Mouse (Mus musculus) monocyte, adult 5-6 weeks (primary cell): Measurements from ENCODE around the gene Sdk2. TPM values are rescaled to one million over a fixed set of nuclear protein-coding genes. Genes with fewer than 3 reads are reported as not detected.

Experiments used
- ATAC-seq: fragments of 153-309, 156-312 bp; replicated peaks from 2 replicates; pipeline ENCODE4 v1.8.0; 2017; ENCODE audit warnings: mild to moderate bottlenecking; ENCODE audit not compliant: low TSS enrichment, insufficient number of reproducible peaks, severe bottlenecking, poor library complexity, low FRiP score
- total RNA-seq: library from RNA; stranded (forward); fragments of 200-1000, 200-491, 200-594 nt; gene quantifications from 3 replicates; pipeline ENCODE4 v1.2.3, GENCODE M21; 2017

Gene Sdk2
- total RNA-seq, 1 experiment from 2014 or later: 0.19 TPM

- no peak for ATAC-seq
Measured at GRCm38 (mm10) chr11:113739213-113739612, 327.6 kb downstream of the Sdk2 start.

DNA sequence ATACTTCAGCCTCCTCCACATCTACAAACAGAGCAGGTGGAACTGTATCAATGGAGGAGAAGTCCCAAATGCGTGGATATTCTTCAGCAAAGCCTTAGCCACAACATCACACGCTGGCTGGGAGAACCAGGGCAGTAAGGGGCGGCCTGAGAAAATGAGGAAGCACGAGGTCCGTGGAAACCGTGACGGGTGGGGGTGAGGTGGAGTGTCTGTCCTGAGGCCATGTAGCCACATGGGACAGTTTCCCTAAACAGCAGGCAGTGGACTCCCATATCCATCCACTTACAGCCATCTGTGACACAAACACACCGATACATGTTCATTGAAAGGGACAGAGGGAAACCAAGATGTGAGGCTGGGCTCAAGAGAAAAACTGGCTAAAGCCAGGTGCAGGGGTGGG lies 328.9 kb downstream of the Sdk2 start:
- peak; percentile 71 for ATAC-seq

DNA sequence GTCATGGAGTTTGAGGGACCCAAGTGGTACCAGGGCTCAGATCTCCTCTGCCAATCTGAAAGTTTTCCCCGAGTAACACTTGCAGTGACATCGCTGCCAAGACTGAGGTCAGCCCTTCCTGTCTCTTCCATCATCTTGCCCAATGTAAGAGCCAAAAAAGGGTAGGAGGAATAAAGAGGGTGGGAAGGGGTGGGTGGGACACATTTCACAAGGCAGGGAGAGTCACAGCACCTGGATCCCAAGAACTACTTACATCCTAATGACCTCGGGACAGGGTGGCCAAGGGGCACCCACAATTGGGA lies 329.3 kb downstream of the Sdk2 start:
- no peak for ATAC-seq

DNA sequence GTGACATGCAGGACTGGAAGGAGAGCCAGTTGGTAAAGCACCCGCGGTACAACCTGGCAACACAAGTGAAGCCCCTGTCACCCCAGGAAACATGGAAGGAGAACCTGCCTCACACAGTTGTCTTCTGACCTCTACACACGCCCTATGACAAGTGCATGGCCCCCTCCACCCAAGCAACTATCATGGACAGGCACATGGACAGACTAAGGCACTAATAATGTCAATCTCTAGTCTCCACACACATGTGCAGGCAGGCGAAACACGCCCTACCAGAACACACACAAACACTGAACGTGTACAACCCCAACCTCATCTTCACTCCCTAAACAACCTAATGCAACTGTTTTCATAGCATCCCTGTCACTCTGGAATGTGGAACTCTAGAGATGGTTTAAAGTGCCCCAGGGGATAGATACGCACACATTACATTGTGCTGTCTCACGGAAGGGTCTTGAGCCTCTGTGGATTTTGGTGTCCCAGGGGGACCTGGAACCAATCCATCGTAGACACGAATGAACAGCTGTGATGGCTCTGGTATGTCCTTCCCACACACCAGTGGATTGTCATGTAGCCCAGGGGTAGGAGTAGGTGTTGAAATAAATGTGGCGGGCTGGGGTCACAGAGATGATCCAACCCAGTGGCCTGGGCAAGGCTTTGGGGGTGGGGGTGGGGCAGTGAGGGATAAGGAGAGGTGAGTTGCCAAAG lies 329.8 kb downstream of the Sdk2 start:
- no peak for ATAC-seq

GRCm38 (mm10) chr11:113735151-113735550 lies 331.7 kb downstream of the Sdk2 start:
- ATAC-seq: no peak

- ATAC-seq: peak; percentile 72
Measured at GRCm38 (mm10) chr11:113733631-113734364, 333.0 kb downstream of the Sdk2 start.

- ATAC-seq: no peak
Measured at GRCm38 (mm10) chr11:113731945-113732612, 334.8 kb downstream of the Sdk2 start.

DNA sequence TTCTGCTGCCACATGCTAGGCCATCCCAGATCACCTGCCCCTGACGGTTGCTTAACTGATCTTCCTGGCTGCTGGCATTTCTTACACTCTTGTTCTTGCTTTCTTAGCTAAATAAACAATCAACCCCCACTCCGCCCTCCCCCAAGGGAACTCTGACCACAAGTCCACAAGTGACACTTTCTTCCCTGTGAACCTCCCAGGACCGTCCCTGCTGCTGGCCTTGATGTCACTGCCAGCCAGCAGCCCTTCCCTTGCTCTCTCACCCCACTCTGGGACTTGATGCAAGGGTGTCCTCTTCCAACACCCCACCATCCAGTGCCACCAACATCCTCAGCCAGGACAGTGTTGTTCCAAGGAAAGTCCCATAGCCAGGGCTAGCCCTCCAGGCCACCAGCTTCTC lies 336.0 kb downstream of the Sdk2 start:
- ATAC-seq: no peak

DNA sequence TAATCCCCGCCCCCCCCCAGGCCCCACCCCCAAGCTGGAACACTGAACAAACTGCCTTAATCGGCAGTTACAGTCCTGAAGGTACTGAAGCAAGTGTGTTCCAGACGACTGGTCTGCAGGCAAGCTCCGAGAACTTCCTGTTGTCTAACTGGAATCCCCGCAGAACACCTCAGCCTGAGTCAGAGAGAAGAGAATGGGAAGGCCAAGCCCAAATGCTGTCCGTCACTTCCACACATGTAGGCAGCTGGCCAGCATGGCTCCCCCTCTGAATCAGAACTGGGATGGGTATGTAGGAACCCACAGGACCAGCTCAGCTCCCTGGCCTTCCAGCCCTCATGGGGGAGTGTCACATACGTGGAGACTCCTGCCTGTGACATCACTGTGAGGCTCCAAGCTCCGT lies 336.9 kb downstream of the Sdk2 start:
- no peak for ATAC-seq

- no peak for ATAC-seq
Measured at GRCm38 (mm10) chr11:113729239-113729638, 337.6 kb downstream of the Sdk2 start.

DNA sequence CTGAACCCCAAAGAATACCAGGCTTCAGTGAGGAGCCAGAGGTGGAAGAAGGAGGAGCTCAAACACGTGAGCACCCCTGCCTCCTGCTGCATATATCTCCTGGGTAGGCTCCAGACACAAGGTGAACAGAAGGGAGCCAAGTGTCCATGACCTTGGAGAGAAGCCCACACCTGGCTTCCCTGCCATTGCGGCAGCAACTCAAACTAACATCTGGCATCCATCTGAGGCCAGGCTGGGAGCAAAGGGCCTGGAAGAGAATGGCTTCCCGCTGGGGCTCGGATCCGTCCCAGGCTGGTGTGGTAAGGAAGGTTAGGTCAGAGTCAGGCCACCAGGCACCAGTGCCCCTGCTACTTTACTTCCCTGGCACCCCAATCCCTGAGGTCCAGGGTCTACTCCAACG lies 338.9 kb downstream of the Sdk2 start:
- no peak for ATAC-seq

DNA sequence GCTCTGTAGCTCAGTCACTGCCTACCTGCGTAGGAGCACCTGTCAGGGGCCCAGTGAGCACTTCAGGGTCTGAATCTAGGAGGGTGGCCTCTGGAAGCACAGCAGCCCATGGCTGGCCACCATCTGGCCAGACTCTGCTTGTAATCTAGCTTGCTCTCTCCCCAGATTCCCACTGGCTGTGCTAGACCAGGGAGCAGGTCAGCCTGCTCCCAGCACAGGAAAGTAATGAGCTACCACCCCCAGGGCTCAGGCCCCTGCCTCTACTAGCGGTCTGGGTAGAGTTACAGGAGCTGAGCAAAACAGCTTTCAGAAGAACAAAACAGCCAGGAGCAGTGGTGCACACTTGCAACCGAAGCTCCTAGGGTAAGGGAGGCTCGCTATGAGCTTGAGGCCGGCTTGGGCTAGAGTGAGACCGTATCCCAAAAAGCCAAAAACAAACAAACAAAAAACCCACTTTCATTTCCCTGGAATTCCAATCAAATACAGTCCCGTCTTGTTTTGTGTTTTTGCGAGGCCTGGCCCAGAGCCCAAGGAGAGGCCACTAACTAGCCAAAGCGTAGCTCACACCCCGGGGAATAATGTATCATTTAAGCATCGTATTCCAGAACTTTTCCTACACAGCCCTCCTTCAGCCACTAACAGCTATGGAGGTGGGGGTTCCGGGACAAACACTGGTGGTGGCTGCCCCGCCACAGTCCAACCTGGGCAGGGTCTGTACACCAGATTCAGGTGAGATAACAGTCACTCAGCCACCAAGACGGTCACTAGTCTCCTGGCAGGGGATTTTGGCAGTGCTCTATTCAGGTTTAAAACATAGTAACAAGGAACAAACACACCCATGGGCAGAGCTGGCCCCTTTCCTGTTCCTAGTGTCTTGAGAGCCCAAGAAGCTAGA lies 339.6 kb downstream of the Sdk2 start:
- no peak for ATAC-seq
